8 mouse cellular contexts compared by ENCODE assay signal in the genomic region with DNA sequence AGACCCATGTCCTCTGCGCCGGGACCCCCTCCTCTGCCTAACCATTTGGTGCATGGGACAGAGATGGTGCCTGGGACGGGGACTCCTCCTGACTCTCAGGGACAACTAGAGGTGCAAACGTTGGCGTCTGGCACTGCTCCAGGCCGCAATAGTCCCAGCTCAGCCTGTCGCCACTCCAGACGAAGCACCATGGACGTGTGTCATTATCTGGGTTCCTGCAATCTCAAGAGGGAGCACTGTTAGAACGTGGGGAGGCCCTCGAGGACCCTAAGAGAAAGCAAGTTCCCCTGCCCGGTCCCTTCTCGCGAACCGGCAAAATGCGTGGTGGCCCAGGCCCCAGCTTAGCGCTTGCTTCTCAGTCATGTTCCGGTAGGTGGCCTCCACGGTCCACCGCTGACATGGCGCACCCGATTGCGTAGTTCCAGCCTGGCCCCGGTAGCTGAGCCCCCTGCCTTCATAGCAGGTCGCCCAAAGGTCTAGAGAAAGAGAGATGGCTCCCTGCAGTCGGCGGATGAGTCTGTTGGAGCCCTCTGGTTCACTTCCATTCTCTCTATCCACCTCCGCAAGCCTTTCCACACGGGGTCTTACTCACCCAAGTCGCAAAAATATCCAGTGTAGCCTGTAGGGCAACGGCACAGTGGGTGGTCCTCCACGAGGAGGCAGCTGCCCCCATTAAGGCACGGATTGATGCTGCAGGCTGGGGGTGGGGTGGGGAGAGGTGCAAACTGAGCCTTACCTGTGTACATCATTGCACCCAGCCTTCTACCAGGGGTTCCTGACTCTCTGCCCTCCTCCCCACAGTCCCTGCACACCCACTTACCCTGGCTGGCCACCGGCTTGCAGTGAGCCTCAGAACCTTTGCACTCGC. TPM values are rescaled to one million over a fixed set of nuclear protein-coding genes. Genes with fewer than 3 reads are reported as not detected.
DNase-seq lines count a peak whose midpoint lies in the region; ATAC-seq and TF ChIP-seq lines count a peak whose summit lies in the region.

No protein-coding gene starts in this region.

- intact Hi-C loops in gastrocnemius, adult 2 months (cut with DNase I) = loop anchor here (1.0 kb wide), 1 partner anchor 50 kb away; no protein-coding TSS in a partner anchor

- H3K4me2 ChIP-seq in hindbrain, embryonic 15.5 days = peak overlapping the region; percentile 49

- no peak overlapping the region for H3K9ac ChIP-seq in ES-E14 (ENCODE audit: insufficient read depth, low read depth, low read length, poor library complexity, severe bottlenecking)
- H3K9ac ChIP-seq in hindbrain, embryonic 15.5 days = no peak overlapping the region

- peaks cover 43% of the 10 kb centered on the region for H3K27me3 ChIP-seq in hindbrain, embryonic 15.5 days

- TF ChIP-seq CTCF in gastrocnemius, adult 2 months (IDR thresholded peaks at IDR 0.05) = peak; percentile 86

- 16% methylated on average over 35 of the region's 35 CpGs for WGBS in hindbrain, embryonic 15.5 days

- H3K4me3 ChIP-seq in ES-E14 (ENCODE audit: insufficient read depth in 1 of 2, low read depth in 1 of 2, low read length in 2 of 2, poor library complexity in 1 of 2, severe bottlenecking in 1 of 2) = peak overlapping the region; percentile 22 to 52; a peak in 2 of 4 replicates
- peak overlapping the region; percentile 67 for H3K4me3 ChIP-seq in gastrocnemius, adult 2 months
- peak overlapping the region; percentile 20 for H3K4me3 ChIP-seq in hindbrain, embryonic 15.5 days

- in situ Hi-C loops in ES-E14 (cut with MboI; ENCODE audit: low sequenced_read_pairs in 2 of 2, unreplicated experiment in 2 of 2) = no loop called here

- no peak overlapping the region for H3K27ac ChIP-seq in ES-E14 (ENCODE audit: insufficient read depth, low read depth, low read length, poor library complexity, severe bottlenecking)
- H3K27ac ChIP-seq in gastrocnemius, adult 2 months = peak overlapping the region; percentile 46
- no peak overlapping the region for H3K27ac ChIP-seq in hindbrain, embryonic 15.5 days (replicated peaks)

- DNase-seq in ES-E14 (ENCODE audit: low read depth, low spot score) = no peak
- peak; percentile 84 for DNase-seq in cerebellum, postnatal 10 days
- DNase-seq in gastrocnemius, adult 2 months = peak; percentile 86
- DNase-seq in left cerebral cortex, adult 11 months (ENCODE audit: low spot score) = peak; percentile 35
- peak; percentile 79 for DNase-seq in lung, postnatal 14 days
- peak; percentile 75 for DNase-seq in retina, postnatal 1 day
- DNase-seq in urinary bladder, postnatal 25 days (ENCODE audit: low spot score) = peak; percentile 29

- H3K9me3 ChIP-seq in ES-E14 (ENCODE audit: control insufficient read depth, insufficient read depth, low read depth, low read length) = no peaks in the 10 kb centered on the region
- no peaks in the 10 kb centered on the region for H3K9me3 ChIP-seq in hindbrain, embryonic 15.5 days

- peaks cover 0 to 9% of the 10 kb centered on the region in 2 experiments; a peak in 2 of 4 replicates for H3K4me1 ChIP-seq in ES-E14 (ENCODE audit: control insufficient read depth in 2 of 2, insufficient read depth in 2 of 2, low read length in 2 of 2, poor library complexity in 1 of 2)
- H3K4me1 ChIP-seq in hindbrain, embryonic 15.5 days (replicated peaks) = peaks cover 17% of the 10 kb centered on the region

- ATAC-seq in hindbrain, embryonic 15.5 days (ENCODE audit: low FRiP score, low read depth) = peak; percentile 83

- H3K36me3 ChIP-seq in ES-E14 (ENCODE audit: control insufficient read depth, insufficient read depth, low read length, poor library complexity, severe bottlenecking) = no peaks in the 10 kb centered on the region
- H3K36me3 ChIP-seq in hindbrain, embryonic 15.5 days = no peaks in the 10 kb centered on the region

TF ChIP-seq in ES-E14, 5 proteins besides CTCF, POLR2A, EP300 and RAD21:
- no peak for TF ChIP-seq ZC3H11A (IDR thresholded peaks at IDR 0.05; ENCODE audit: borderline replicate concordance, low read depth, low read length)

RNA-seq across cellular contexts. Expression of a gene that starts 5.4 kb away (rescaled TPM):
- not detected in 2 replicates for total RNA-seq in ES-E14 (2012; rRNA removed)
- total RNA-seq in gastrocnemius, adult 2 months (2021) = not detected
- polyA plus RNA-seq in hindbrain, embryonic 15.5 days (2015; fragmentation: Nextera tagmentation; extraction: Ambion mirVana) = 0.17 and 0.66 TPM in 2 replicates

RNA-seq across cellular contexts. Expression of a gene that starts 6.1 kb away (rescaled TPM):
- total RNA-seq in ES-E14 (2012; rRNA removed) = not detected in 2 replicates
- total RNA-seq in gastrocnemius, adult 2 months (2021) = not detected
- polyA plus RNA-seq in hindbrain, embryonic 15.5 days (2015; fragmentation: Nextera tagmentation; extraction: Ambion mirVana) = 0.72 and 1.1 TPM in 2 replicates

RNA-seq across cellular contexts. Expression of a gene that starts 23.2 kb away (rescaled TPM):
- total RNA-seq in ES-E14 (2012; rRNA removed) = not detected in 2 replicates
- total RNA-seq in gastrocnemius, adult 2 months (2021) = not detected
- 0.04 and 0.17 TPM in 2 replicates for polyA plus RNA-seq in hindbrain, embryonic 15.5 days (2015; fragmentation: Nextera tagmentation; extraction: Ambion mirVana)

RNA-seq across cellular contexts. Expression of a gene that starts 23.7 kb away (rescaled TPM):
- total RNA-seq in ES-E14 (2012; rRNA removed) = 74.7 and 132 TPM in 2 replicates
- total RNA-seq in gastrocnemius, adult 2 months (2021) = 1 to 10 TPM; 9.6 to 10.0 TPM
- polyA plus RNA-seq in hindbrain, embryonic 15.5 days (2015; fragmentation: Nextera tagmentation; extraction: Ambion mirVana) = 38.2 and 40.7 TPM in 2 replicates

RNA-seq across cellular contexts. Expression of a gene that starts 42.9 kb away (rescaled TPM):
- 2.5 and 5.8 TPM in 2 replicates for total RNA-seq in ES-E14 (2012; rRNA removed)
- under 1 TPM; 0.18 to 0.22 TPM for total RNA-seq in gastrocnemius, adult 2 months (2021)
- 4.6 and 5.1 TPM in 2 replicates for polyA plus RNA-seq in hindbrain, embryonic 15.5 days (2015; fragmentation: Nextera tagmentation; extraction: Ambion mirVana)
